Mouse (Mus musculus): ENCODE results near the gene Tpgs1.
A peak's percentile ranks its signal among the peaks of the same experiment; 100 is the strongest.

GRCm38 (mm10) chr10:79672088-79672455 lies 2.9 kb downstream of the Tpgs1 start:
- peak; percentile 40 for TF ChIP-seq CTCF (conservative IDR thresholded peaks at IDR 0.05; ENCODE audit: low read length)
- no peak for TF ChIP-seq NANOG (IDR thresholded peaks at IDR 0.05; ENCODE audit: borderline replicate concordance, low read length)
